Mouse (Mus musculus) forebrain, embryonic 16.5 days (tissue): Measurements from ENCODE around the gene Gm44511. TPM values are rescaled to one million over a fixed set of nuclear protein-coding genes. Genes with fewer than 3 reads are reported as not detected.

ENCODE experiments used
- ATAC-seq: fragments of 200-750 bp; cut with Nextera tagmentation; 2 replicates; pipeline ENCODE4 v1.8.0; 2017; ENCODE audit warnings: mild to moderate bottlenecking, moderate library complexity
- H3K27ac ChIP-seq: fragments of 300-500 bp; sonication (generic); 2 replicates; pipeline ENCODE4 v1.5.1; 2014; ENCODE audit warnings: low read length, control low read depth
- H3K27me3 ChIP-seq: fragments of 300-500 bp; sonication (generic); replicated peaks from 2 replicates; pipeline ENCODE4 v1.6.1; 2014; ENCODE audit warnings: low read length; ENCODE audit not compliant: control insufficient read depth, insufficient read depth
- H3K36me3 ChIP-seq: fragments of 300-500 bp; sonication (generic); 2 replicates; pipeline ENCODE4 v1.6.1; 2014; ENCODE audit not compliant: control insufficient read depth, insufficient read depth
- H3K4me1 ChIP-seq: fragments of 300-500 bp; sonication (generic); replicated peaks from 2 replicates; pipeline ENCODE4 v1.6.1; 2014; ENCODE audit warnings: low read length; ENCODE audit not compliant: control insufficient read depth, insufficient read depth
- H3K4me2 ChIP-seq: fragments of 300-500 bp; sonication (generic); 2 replicates; pipeline ENCODE4 v1.6.1; 2014; ENCODE audit warnings: mild to moderate bottlenecking, low read length, control low read depth
- H3K4me3 ChIP-seq: fragments of 300-500 bp; sonication (generic); replicated peaks from 2 replicates; pipeline ENCODE4 v1.5.1; 2014; ENCODE audit warnings: mild to moderate bottlenecking, low read length, control low read depth
- H3K9ac ChIP-seq: fragments of 300-500 bp; sonication (generic); replicated peaks from 2 replicates; pipeline ENCODE4 v1.6.1; 2014; ENCODE audit warnings: low read depth, low read length, control low read depth
- H3K9me3 ChIP-seq: fragments of 300-500 bp; sonication (generic); 2 replicates; pipeline ENCODE4 v1.6.1; 2016; ENCODE audit warnings: low read length; ENCODE audit not compliant: control insufficient read depth
- WGBS: fragments of 180-500 bp; shearing (Covaris S2); extraction: QIAGEN DNeasy Blood & Tissue Kit; methylation state at CpG from one replicate; pipeline ENCODE4 v1.1.7; 2014; 5-methylcytosine and 5-hydroxymethylcytosine counted together
- polyA plus RNA-seq: library from polyadenylated mRNA; unstranded; fragments of >200 nt; fragmentation: Nextera tagmentation; extraction: Ambion mirVana; gene quantifications from 2 replicates; pipeline ENCODE4 v1.2.1, GENCODE M21; 2015

Gm44511 gene
- polyA plus RNA-seq = not detected in 2 replicates

DNA sequence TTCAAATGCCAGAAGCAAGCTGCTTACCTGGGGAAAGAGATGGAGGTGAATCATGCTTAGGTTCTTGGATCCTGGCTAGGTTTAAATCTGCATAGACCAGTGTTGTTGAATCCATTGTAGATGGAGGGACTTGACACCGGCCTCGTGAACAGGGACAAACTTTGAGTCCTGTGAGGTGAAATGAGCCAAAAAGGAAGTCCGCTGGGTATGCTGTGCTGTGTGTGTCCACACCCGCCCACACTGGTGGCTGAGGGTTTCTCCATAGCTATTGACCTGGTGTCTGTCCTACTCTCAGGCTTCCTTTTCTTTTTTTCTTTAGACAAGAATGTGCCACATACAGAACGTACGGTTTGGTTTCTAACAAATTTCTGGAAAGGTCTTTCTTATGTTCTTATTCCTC lies at the start of gene Gm44511, which contains the start of gene Klrb1b:
Gene Gm44511, minus strand, starts transcription at position 184 of the 400 bp plus-strand sequence.
Gene Klrb1b, minus strand, starts transcription at position 200 of the 400 bp plus-strand sequence.
- no peak for ATAC-seq
- Histone ChIP-seq H3K4me3 (no peak within 1 kb of the TSS), H3K36me3 (no peaks in the 10 kb centered on the region), H3K4me1 (no peaks in the 10 kb centered on the region), H3K27me3 (no peaks in the 10 kb centered on the region), H3K9ac (no peak within 1 kb of the TSS), H3K4me2 (no peak within 1 kb of the TSS), H3K27ac (no peak within 1 kb of the TSS), H3K9me3 (no peaks in the 10 kb centered on the region)
- WGBS = 94% methylated on average over 6 of the region's 6 CpGs

DNA sequence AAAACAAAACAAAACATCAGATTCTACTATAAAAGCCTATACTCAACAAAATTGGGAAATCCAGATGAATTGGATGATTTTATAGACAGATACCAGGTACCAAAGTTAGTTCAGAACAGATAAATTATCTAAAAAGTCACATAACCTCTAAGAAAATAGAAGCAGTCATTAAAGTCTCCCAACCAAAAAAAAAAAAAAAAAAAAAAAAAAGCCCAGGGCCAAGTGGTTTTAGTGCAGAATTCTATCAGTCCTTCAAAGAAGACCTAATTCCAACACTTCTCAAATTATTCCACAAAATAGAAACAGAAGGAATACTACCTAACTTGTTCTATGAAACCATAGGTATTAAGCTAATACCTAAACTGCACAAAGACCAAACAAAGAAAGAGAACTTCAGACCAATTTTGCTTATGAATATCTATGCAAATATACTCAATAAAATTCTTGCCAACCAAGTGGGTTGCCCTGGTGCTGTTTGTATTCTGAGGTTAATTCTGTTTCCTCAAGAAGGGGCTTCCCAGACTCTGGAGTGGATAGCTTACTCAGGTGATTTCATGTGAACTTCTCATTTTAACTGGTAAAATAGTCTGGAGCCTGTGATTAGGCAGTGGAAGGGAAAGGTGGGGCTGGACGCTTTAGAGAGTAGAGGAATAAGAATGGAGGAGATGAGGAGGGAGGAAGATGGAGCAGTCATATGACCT lies 45.9 kb upstream of the Gm44511 start:
- H3K27ac ChIP-seq = no peak overlapping the region
- no peaks in the 10 kb centered on the region for H3K9me3 ChIP-seq
- no peak overlapping the region for H3K4me3 ChIP-seq
- no peaks in the 10 kb centered on the region for H3K27me3 ChIP-seq
- no peaks in the 10 kb centered on the region for H3K36me3 ChIP-seq
- no peak for ATAC-seq
- H3K9ac ChIP-seq = no peak overlapping the region
- WGBS = 74% methylated on average over 1 of the region's 1 CpGs
- no peaks in the 10 kb centered on the region for H3K4me1 ChIP-seq
- no peak overlapping the region for H3K4me2 ChIP-seq

DNA sequence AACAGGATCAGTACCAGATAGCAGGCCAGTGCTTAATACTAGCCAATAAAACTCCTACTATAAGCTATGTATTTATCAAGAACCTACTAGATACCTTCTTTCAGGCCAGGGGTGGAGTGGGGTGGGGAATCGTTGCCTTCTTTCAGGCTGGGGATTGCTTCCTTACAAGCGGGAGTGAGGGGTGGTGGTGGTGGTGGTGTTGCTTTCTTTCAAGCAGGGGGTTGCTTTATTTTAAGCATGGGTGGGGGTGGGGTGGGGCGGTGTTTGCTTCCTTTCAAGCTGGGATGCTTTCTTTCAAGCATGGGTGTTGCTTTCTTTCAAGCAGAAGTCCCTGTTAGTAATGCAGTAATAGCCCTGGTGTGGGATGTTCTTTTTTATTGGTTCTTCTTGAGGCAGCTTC lies 42.7 kb upstream of the Gm44511 start:
- Histone ChIP-seq H3K27ac (no peak overlapping the region), H3K4me1 (no peaks in the 10 kb centered on the region), H3K4me2 (no peak overlapping the region), H3K36me3 (no peaks in the 10 kb centered on the region), H3K9me3 (no peaks in the 10 kb centered on the region), H3K9ac (no peak overlapping the region), H3K4me3 (no peak overlapping the region), H3K27me3 (no peaks in the 10 kb centered on the region)
- 8% methylated on average over 3 of the region's 3 CpGs for WGBS
- no peak for ATAC-seq

DNA sequence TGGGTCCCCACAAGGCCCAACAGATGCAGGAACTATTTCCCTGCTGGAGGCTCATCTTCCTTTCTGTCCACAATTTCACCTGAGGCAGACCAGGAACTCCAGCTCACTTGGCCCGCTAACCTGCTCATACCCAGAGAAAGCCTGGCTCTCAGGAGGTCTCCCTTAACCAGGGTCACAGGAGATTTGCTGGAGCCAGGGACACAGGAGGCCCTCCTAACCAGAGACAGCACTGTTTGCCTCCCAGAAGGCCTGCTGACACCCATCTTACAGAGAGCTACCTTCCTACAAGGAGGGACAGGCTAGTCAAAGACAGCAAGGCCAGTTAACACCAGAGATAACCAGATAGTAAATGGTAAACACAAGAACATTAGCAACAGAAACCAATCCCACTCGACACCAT lies 31.9 kb upstream of the Gm44511 start:
- no peak for ATAC-seq
- no peak overlapping the region for H3K4me3 ChIP-seq
- no peak overlapping the region for H3K27ac ChIP-seq
- H3K36me3 ChIP-seq = no peaks in the 10 kb centered on the region
- no peaks in the 10 kb centered on the region for H3K9me3 ChIP-seq
- WGBS = 93% methylated on average over 2 of the region's 2 CpGs
- H3K27me3 ChIP-seq = no peaks in the 10 kb centered on the region
- H3K4me2 ChIP-seq = no peak overlapping the region
- H3K4me1 ChIP-seq = no peaks in the 10 kb centered on the region; the same call in 1 of the 2 replicates
- H3K9ac ChIP-seq = no peak overlapping the region

DNA sequence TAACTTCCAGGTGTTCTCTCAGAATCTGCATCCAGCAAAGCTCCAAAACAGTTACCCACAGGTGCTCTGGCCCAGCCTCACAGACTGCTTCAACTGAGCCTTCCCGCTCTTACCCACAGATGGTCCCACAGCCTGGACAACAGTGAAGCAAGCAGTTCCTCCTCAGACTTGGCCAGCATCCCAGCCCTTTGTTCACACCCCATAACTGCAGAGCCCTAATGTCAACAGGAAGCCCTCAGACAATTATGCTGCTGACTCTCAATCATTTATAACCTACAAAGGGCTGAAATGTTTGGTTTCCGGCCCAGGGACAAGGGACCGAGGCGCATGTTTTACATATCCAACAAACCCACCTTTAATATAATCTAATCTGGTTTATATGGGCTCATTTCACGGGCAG lies 30.1 kb upstream of the Gm44511 start:
- no peak overlapping the region for H3K4me3 ChIP-seq
- H3K9ac ChIP-seq = no peak overlapping the region
- H3K4me1 ChIP-seq = no peaks in the 10 kb centered on the region; the same call in 1 of the 2 replicates
- ATAC-seq = peak; percentile 75
- H3K36me3 ChIP-seq = no peaks in the 10 kb centered on the region
- no peak overlapping the region for H3K27ac ChIP-seq
- 33% methylated on average over 5 of the region's 5 CpGs for WGBS
- no peak overlapping the region for H3K4me2 ChIP-seq
- H3K27me3 ChIP-seq = no peaks in the 10 kb centered on the region
- no peaks in the 10 kb centered on the region for H3K9me3 ChIP-seq

DNA sequence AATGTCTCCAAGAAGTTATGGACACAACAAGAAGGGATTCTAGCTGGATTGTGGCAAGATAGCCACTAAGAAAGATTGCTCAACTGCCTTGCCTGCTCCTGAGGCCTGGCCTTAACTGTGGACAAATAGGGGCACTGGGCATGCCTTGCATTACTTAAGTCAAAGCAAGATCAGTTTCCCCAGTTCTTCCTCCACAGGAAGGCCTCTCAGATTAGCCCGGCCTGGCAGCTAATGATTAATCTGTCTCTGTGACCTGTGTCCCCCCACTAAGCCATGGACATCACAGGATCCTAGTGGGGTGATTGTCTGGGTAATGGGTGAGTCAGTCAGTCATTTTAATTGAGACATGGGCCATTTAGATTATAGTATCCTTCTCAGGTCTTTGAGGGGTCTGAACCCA lies 29.4 kb upstream of the Gm44511 start:
- no peak overlapping the region for H3K4me2 ChIP-seq
- H3K27ac ChIP-seq = no peak overlapping the region
- ATAC-seq = no peak
- H3K9ac ChIP-seq = no peak overlapping the region
- no peaks in the 10 kb centered on the region for H3K36me3 ChIP-seq
- no peaks in the 10 kb centered on the region; the same call in 1 of the 2 replicates for H3K4me1 ChIP-seq
- H3K9me3 ChIP-seq = no peaks in the 10 kb centered on the region
- WGBS = 83% methylated on average over 1 of the region's 1 CpGs
- no peak overlapping the region for H3K4me3 ChIP-seq
- no peaks in the 10 kb centered on the region for H3K27me3 ChIP-seq

DNA sequence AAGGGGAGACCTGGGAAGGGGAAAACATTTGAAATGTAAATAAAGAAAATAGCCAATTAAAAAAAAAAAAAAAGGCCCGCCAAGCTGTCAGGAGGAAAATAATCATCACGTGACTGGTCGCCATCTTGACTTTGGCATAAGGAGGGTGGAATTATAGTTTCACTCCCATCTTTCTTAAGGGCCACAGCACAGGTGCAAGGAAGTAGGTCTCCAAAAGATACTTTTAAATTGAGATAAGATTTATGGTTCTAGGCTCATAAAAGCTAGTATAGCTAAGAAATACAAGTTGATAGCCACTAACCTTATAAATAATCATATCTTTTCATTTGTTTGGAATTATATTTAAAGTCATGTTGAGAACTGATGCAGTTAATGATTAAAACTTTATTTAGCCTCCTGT lies 28.8 kb upstream of the Gm44511 start:
- H3K4me2 ChIP-seq = no peak overlapping the region
- ATAC-seq = no peak
- H3K9ac ChIP-seq = no peak overlapping the region
- no peaks in the 10 kb centered on the region; the same call in 1 of the 2 replicates for H3K4me1 ChIP-seq
- no peak overlapping the region for H3K4me3 ChIP-seq
- H3K27ac ChIP-seq = no peak overlapping the region
- WGBS = 85% methylated on average over 3 of the region's 3 CpGs
- no peaks in the 10 kb centered on the region for H3K27me3 ChIP-seq
- no peaks in the 10 kb centered on the region for H3K9me3 ChIP-seq
- H3K36me3 ChIP-seq = no peaks in the 10 kb centered on the region

DNA sequence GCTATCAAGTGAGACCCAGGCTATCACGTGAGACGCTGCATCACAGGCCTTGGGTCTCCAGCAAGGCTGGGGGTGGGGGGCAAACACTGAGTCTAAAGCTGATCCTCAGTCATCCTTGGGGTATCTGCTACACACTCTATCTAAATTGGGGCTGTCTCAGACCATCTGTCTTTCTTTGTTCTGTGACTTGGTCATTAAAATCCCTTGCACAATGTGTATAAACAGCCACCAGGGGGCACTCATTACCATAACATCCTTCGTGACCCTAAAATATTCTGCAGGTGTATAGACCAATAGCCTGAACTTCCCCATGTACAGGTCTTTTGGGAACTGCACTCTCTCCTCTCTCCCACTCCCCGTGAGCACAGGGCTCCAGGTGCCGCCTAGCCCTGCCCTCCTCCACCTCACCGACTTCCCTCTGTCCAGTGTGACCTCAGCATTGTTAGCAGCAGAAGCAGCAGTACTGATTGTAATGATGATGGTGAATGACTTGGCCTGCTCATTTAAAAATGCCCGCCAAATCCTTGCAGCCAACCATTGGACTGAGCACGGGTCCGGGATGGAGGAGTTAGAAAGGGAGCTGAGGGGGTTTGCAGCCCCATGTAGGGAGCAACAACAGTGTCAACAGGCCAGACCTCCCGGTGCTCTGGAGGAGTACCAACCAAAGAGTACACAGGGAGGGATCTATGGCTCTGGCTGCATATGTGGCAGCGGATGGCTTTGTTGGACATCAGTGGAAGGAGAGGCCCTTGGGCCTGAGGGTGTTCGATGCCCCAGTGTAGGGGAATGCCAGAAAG lies 28.1 kb upstream of the Gm44511 start:
- 42% methylated on average over 12 of the region's 12 CpGs for WGBS
- Histone ChIP-seq H3K4me2 (peak overlapping the region; percentile 13; the same call in 1 of the 2 replicates), H3K4me3 (no peak overlapping the region), H3K4me1 (no peaks in the 10 kb centered on the region; the same call in 1 of the 2 replicates), H3K27ac (no peak overlapping the region), H3K9me3 (no peaks in the 10 kb centered on the region), H3K36me3 (no peaks in the 10 kb centered on the region), H3K27me3 (no peaks in the 10 kb centered on the region), H3K9ac (no peak overlapping the region)
- peak; percentile 73 for ATAC-seq

DNA sequence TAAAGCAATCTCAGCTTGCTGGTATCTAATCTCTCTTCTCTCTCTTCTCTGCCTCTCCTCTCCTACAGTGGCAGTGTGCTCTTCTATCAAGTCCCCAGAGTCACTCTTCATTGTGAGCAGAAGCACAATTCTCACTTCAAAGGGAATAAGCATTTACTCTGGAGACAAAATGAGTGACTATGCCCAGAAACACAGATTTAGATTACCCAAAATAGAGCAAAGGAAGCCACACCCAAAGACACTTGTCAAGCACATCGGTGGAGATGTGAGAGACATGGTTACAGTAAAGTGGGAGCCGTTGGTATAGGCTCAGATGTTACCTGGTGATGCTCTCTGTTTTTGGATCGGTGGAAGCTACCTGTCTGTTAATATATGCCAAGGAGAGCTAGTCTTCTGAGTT lies 26.7 kb upstream of the Gm44511 start:
- no peaks in the 10 kb centered on the region for H3K9me3 ChIP-seq
- H3K4me1 ChIP-seq = no peaks in the 10 kb centered on the region; the same call in 1 of the 2 replicates
- H3K27ac ChIP-seq = no peak overlapping the region
- whole genome bisulfite sequencing = 90% methylated on average over 3 of the region's 3 CpGs
- H3K36me3 ChIP-seq = no peaks in the 10 kb centered on the region
- H3K4me3 ChIP-seq = no peak overlapping the region
- no peak for ATAC-seq
- no peaks in the 10 kb centered on the region for H3K27me3 ChIP-seq
- no peak overlapping the region for H3K4me2 ChIP-seq
- no peak overlapping the region for H3K9ac ChIP-seq
